Mouse (Mus musculus): ENCODE measurements at regions not wholly inside any gene's neighbourhood (a gene's known extent, or its start where the extent isn't known, plus 50 kb on each side); places are given as distances from the start of the nearest gene placed in this dataset.

DNA sequence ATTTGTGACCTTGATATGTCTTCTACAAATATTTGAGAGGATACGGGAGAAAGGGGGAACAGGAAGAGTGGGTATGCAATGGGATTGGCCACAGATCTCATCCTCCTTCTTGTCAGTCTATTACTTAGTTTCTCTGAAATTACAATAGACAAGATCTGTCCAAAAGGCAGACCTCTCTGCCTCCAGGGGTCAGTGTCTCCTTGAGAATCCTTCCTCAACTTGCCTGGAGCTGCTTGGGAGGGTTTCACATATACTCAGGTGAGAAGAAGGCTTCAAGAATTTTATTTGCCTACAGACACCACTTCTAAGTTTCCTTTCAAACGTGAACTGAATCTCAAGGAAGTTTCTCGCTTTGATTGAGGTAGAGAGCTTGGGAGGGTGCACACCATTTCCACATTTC lies 575.0 kb upstream of the Fam241a start:
- no peak for DNase-seq (ENCODE audit: low spot score in 2 of 2)
- intact Hi-C loops (cut with DNase I), result no loop called here

DNA sequence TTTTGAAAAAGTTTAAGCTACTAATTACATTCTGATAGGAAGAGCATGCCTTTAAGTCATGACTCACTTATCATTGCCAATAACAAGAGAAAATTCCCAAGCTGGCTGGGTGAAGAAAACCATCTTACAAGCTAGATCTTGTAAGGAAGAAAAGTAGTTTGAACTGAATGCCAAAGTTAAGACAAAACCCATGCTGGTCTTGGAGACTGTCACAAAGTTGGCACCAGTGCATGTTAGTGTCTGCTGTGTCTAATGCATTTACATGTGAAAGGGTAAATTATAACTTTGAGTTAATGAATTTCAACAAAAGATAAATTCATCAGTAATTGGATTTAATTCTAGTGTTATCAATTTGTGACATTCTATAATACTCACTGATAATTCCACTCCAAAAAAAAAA lies 533.6 kb upstream of the Fam241a start:
- intact Hi-C loops (cut with DNase I), result no loop called here
- no peak for DNase-seq (ENCODE audit: low spot score in 2 of 2)

DNA sequence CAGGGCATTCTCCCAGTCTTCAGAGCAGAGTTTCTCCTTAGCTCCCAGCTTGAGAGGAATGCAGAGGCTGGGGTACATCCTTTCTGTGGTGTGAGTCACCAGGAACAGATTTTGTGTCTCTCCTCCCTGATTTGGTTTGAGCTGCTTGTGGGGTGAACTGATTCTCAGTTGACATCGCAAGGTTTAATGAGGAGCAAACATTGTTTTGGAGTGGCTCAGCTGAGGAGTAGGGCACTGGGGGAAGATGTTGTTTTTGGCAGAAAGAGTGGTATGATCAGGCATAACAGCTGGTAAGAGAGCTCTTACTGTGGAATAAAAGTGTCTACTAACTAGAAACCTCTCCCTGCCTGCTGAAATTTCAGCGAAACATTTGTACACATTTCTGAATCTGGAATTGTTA lies 519.4 kb upstream of the Fam241a start:
- intact Hi-C loops (cut with DNase I), result no loop called here
- no peak for DNase-seq (ENCODE audit: low spot score in 2 of 2)

DNA sequence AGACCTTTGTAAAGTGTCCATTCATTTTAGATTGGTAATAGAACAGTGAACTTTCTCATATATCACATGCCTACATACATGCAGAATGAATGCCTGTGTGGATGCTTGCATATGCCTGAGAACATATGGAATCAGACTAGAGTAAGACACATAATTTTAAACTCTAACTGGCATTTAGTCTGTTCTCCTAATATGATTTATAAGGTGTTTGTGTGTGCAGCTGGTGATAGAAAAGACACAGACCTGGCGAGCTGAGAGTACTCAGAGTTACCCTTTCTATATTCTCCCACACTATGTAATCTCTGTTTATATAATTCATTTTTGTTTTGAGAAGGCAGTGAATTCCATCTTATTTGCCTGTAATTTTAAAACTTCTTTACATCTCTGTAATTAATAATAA lies 517.4 kb upstream of the Fam241a start:
- DNase-seq (ENCODE audit: low spot score in 2 of 2), result no peak
- intact Hi-C loops (cut with DNase I), result no loop called here

DNA sequence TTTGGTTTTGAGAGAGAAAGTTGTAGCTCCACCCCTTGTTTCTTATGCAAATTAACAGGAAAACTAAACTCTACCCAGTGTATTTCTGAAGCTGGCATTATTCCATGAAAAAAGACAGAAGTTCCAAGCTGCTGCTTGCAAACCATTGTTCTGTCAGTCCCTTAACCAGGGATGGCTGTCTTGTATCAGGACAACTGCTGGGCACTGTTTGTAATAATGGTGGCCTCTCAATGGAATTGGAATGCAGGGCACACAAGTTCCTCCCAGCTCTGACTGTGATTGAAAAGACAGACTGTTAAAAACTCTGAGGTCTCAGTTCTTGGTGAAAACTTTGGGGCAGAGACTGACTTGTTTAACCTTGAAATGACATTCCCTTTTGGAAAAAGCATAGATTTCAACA lies 516.0 kb upstream of the Fam241a start:
- intact Hi-C loops (cut with DNase I), result no loop called here
- no peak for DNase-seq (ENCODE audit: low spot score in 2 of 2)

DNA sequence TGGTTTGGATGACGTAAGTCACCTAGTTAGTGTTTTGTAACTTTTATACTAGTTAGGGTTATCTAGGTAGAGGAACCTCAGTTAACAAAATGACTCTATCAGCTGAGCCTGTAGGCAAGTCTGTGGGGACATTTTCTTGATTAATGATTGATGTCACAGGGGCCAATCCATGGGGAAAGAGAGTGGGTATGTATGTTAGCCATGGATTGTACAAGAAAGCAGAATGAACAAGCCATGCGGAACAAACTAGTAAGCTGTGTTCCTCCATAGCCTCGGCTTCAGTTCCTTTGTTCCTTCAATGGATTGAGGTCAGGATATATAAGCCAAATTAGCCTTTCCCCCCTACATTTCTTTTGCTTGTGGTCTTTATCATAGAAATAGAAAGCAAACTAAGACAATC lies 498.7 kb upstream of the Fam241a start:
- no peak for DNase-seq (ENCODE audit: low spot score in 2 of 2)

DNA sequence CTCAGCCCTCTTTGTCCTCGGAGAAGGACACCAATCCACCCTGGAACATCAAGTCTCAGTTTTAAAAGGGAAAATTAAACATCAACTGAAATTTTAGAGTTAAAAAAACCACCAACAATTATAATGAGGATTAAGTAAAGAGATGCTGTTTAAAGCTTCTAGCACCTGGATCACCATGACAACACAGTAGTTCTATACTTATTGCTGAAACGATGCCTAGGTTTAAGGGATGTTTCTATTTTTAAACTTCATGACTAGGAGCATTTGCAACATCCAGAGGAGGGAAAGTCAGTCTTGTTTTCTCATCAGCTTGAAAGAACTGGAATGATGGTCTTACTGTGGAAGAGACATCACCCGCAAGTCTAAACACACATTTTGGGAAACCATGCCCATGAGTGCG lies 484.5 kb upstream of the Fam241a start:
- DNase-seq (ENCODE audit: low spot score in 2 of 2), result no peak
- intact Hi-C loops (cut with DNase I), result no loop called here

More for the DNA sequence above, 498.7 kb upstream of the Fam241a start:
- intact Hi-C loops (cut with DNase I), result no loop called here

DNA sequence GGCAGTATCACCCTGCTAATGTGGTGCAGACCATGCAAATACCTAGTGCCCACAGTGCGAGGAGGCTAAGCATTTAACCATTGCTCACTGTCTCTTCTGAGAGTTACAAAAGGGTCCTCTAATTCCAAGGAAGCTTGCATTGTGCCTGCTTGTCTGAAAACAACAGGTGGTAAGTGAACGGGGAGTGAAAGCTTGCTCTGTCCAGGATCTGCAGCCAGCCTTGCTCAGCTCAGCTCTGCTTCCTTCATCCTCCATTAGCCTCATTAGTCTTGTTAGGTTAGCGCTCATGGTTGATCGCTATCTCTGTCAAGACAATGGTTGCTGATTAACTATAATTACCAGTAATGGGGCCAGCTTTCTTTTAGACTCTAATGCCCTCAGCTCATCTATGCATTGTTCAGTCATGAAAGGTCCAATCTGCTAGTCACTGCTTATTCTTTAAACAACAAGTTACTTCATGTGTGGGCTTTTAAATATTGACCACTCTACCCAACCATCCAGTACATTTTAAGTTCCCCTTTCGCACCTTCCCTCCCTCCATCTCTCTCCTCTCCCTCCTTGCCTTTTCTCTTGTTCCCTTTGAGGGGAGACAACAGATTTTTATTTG lies 473.5 kb upstream of the Fam241a start:
- intact Hi-C loops (cut with DNase I), result no loop called here

DNA sequence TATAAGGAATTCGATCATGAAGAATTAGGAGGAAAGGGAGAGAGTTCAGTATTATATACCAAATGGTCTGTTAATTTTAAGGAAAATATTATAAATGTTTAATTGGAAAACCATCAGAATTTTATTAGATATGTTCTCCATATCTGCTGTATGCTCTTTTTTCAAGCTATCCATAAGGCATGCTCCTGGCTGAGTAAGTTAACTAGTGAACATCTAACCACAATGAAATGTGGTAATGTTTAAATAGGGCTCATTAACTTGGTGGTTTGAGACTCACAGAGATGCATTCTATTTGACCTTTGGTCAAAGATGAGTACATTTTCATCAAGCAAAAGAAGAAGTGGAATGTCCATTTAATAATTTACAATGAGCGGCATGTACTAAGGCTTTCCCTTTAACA lies 466.2 kb upstream of the Fam241a start:
- no peak for DNase-seq (ENCODE audit: low spot score in 2 of 2)
- intact Hi-C loops (cut with DNase I), result no loop called here

More for the DNA sequence above, 473.5 kb upstream of the Fam241a start:
- DNase-seq (ENCODE audit: low spot score in 2 of 2), result no peak

DNA sequence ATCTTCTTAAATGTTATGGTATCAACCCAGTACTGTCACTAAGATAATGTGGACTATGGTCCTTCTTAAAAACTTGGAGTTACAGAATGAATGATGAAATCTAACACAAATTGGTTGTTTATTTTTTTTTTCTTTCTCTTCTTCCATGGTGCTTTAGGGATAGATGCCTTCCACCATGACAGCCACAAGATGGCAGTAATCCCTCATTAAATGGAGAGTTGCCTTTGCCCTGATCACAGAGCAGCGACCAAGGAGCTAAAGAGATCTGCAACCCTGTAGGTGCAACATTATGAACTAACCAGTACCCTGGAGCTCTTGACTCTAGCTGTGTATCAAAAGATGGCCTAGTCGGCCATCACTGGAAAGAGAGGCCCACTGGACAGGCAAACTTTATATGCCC lies 453.0 kb upstream of the Fam241a start:
- intact Hi-C loops (cut with DNase I), result loop anchor here (5.0 kb wide), 1 partner anchor 1338 kb away; no protein-coding TSS in a partner anchor
- peak; percentile 17 to 25 for DNase-seq (ENCODE audit: low spot score in 2 of 2)

DNA sequence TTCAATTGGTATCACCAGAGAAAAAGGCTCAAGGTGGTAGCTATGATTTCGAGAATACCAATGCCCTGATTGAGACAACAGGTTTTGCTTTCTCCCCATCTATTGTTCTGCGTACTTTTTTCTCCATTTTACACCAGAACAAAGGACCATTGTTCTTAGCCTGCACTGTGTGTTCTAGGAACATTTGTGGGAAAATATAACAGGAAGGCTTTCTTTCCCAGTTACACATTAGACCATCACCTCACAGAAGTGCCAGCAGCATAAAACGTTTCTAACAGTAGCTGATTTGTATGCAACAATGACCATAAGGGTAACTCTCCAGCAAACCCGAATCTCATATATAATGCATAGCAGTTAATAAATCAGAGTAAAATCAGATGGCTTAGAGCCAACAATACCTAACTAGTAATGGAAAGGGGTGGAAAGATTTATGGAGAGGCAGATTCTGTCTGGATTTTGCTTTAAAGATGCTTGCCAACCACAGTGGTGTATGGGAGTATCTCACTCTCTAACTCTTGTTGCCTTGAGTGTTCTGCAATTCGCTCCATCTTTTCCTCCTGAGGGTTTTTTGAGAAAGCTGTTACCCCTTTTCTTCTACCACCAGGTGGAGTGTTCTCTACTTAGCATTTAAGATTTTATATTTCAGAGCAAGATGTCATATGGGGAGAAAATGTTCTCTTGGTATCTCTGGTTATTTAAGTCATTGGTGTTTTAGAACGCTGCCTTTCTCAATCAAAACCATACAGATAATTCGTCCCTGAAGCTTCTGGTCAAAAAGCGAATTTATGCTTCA lies 451.9 kb upstream of the Fam241a start:
- no peak for DNase-seq (ENCODE audit: low spot score in 2 of 2)
- intact Hi-C loops (cut with DNase I), result loop anchor here (1.0 to 5.0 kb wide), 2 partner anchors 856 to 1339 kb away; no protein-coding TSS in a partner anchor

DNA sequence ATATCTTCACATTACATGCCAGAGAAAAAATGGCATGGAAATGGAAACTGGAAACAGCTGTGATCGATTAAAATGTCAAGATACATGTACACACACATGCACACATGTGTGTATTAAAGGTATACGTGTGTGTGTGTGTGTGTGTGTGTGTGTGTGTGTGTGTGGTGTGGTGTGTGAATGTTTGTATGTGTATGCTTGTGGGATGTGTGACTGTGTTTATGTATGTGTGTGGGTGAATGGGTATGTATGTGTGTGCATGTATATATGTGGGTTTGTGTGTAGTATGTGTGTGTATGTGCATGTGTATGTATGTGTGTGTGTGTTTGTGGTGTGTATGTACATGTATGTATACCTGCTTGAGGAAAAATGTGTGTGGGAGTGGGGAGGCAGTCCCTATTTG lies 441.4 kb upstream of the Fam241a start:
- intact Hi-C loops (cut with DNase I), result loop anchor here (1.0 to 10.0 kb wide), 4 partner anchors 130 to 335 kb away; no protein-coding TSS in a partner anchor
- DNase-seq (ENCODE audit: low spot score in 2 of 2), result no peak

DNA sequence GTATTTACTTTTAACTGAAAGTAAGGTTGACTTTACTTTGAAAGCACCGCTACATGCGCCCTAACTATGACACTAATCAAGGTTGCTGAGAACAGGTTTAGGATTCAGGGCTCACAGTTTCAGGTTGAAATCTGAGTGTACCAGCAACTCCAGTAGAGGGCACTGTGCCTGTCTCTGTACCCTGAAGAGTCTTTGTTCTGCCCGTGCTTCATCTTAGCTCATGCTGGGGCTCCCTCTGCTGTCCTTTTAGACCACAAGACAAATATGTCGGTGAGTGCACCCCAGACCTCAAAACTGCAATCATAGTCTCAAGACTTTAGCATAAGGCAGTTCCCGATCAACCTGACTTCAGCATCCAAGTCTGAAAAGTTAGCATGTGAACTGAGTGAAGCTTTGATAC lies 440.9 kb upstream of the Fam241a start:
- peak; percentile 44 to 71 for DNase-seq (ENCODE audit: low spot score in 2 of 2)
- intact Hi-C loops (cut with DNase I), result loop anchor here (1.0 to 10.0 kb wide), 4 partner anchors 130 to 334 kb away; no protein-coding TSS in a partner anchor

DNA sequence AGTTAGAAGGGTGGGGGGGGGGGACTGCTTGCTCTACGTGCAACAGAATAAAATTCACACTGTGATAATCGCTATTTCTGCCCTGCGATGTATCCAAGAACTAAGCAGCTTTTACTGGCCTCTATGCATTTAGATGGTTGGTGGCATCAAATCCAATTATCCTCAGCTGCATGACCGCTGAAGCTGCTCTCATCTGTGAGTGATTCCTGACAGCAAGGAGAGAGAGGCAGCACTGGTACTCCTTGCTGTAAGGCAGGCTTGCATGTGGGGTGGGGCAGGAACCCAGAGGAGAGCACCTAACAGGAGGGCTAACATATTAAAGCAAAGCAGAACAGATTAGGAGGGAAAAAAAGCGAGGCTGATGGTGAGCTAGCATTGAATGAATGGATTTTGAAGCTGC lies 431.6 kb upstream of the Fam241a start:
- intact Hi-C loops (cut with DNase I), result no loop called here
- no peak for DNase-seq (ENCODE audit: low spot score in 2 of 2)

DNA sequence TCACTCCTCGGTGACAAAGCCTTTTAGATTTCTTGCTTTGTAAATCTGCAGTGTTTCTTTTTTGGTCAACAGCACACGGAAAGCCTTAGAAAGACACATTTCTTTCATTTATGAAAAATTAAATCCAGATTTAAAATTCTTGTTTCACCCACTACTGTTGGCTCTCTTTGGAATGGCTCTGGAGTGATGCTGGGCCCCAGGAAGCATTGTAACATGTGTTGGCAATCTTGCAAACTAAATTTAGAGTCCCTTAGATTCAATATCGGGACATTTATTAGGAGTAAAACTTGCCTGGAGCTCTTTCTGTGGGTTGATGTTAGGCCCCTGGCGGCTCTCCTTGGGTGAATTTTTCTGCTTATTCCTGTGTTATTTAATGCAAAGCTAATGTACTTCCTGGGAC lies 405.2 kb upstream of the Fam241a start:
- no peak for DNase-seq (ENCODE audit: low spot score in 2 of 2)
- intact Hi-C loops (cut with DNase I), result no loop called here

DNA sequence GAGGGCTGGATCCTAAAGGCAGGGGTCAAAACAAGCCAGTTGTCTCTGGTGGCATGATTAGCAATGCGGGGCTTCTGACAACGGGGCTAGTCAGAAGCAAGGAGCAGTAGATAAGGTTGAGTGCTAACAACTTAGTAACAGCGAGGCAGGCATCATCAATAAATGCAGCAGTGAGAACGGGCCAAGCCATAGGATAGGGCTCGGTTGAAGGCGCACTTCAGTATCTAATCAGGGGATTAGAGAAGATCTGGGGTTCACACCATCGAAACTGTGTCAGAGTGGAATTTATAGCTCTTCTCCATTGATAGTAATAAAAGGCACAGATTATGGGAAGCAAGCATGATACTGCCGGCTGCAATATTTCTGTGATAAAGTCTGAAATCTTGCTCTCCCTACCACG lies 402.0 kb upstream of the Fam241a start:
- DNase-seq (ENCODE audit: low spot score in 2 of 2), result no peak
- intact Hi-C loops (cut with DNase I), result no loop called here

DNA sequence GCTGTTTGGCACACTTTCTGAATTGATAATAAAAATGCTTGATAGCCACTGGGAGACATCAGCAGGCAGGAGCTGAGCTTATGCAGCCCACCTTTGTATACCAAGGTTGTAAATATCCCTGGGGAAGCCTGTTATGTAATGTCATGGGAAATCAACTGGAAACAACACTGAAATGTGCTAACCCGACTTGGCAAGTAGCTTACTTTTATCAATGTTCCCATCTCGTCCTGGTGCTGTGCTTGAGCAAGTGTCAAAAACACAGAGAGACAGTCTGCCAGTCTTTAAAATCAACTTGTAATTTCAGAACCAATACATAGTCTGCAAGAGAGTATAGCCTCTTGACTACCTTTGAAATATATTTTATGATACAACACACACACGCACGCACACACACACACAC lies 391.7 kb upstream of the Fam241a start:
- intact Hi-C loops (cut with DNase I), result no loop called here
- DNase-seq (ENCODE audit: low spot score in 2 of 2), result no peak

DNA sequence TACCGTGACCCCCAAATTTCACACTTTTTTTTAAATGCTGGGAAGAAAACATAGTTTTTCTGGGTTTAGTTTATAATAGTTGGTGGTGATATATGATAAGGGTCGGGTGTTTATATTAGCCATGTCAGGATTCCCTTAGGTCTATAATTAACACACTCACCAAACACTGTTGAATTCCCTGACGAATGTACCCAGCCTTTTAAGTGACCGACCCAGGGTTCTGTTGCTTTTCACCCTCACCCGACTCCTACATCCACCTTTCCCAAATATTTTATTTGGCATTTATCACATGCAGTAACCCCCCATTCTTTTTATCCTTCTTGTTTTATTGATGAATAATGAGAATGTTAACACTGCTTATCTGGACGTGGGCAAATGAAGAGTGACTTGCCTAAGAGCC lies 389.1 kb upstream of the Fam241a start:
- intact Hi-C loops (cut with DNase I), result no loop called here
- DNase-seq (ENCODE audit: low spot score in 2 of 2), result no peak

DNA sequence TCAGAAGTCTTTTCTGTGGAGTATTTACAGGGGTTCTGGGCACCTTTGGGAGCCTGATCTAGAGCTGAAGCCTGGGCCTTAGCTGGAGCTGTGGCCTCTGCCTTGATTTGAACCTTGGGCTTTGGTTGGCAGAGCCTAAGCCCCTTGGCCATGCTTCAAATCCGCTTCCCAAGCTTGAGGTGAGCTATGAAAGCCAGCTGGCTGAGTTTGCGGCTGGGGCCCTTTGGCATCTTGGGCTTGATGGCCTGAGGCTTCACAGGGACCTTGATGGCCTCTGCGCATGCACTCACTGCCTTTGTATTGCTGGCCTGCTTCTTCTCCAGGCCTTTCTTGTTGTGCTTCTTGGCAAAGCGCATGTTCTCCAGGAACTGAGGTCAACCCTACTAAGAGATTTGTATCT lies 384.5 kb upstream of the Fam241a start:
- intact Hi-C loops (cut with DNase I), result no loop called here
- DNase-seq (ENCODE audit: low spot score in 2 of 2), result no peak

DNA sequence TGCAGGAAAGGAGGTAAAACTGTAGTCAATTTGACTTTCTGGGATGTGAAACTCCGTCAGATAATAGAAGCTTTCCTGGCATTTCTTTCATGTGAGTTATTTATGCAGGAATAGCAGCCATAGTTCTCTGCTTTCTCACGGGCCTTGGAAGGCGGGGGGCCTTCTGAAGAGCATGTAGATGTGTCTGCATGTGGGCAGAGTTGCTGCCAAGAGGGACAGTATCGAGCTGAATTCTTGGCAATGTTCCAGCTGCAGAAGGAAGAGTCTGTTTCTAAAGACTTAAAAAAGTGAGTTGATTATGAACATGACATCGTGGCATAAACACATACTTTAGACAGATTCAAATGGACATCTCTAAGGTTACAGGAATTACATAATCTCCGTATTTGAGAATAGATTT lies 374.5 kb upstream of the Fam241a start:
- peak in 1 of 2 experiments; percentile 3 for DNase-seq (ENCODE audit: low spot score in 2 of 2)
- intact Hi-C loops (cut with DNase I), result no loop called here

DNA sequence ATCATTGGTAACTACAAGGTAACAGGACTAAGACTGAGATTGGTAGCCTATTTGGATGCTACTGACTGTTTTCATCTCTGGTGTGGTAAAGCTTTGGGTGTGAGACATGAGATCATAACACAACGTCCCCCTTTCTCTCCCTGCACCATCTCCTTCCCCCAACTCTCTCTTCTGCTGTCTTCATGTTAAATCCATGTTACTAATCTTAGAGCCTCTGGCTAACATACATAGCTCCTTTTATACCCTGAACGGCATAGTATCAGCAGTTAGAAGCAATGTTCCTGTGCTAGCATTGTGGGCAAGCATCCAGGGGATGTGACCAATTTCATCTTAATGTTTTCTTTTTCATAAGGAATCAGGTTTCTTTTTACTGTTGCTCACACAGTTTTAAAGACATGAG lies 365.1 kb upstream of the Fam241a start:
- no peak for DNase-seq (ENCODE audit: low spot score in 2 of 2)
- intact Hi-C loops (cut with DNase I), result no loop called here
